Mouse (Mus musculus) liver, postnatal 0 days (tissue): ENCODE measurements around the gene Tmem117. TPM values are rescaled to one million over a fixed set of nuclear protein-coding genes. Genes with fewer than 3 reads are reported as not detected.

Experiments used
- ATAC-seq: fragments of 200-750 bp; cut with Nextera tagmentation; 2 replicates; pipeline ENCODE4 v1.8.0; 2017; ENCODE audit warnings: mild to moderate bottlenecking, moderate library complexity
- DNase-seq: peaks from one replicate; pipeline ENCODE4 v3.0.0-alpha.2; 2016
- H3K27ac ChIP-seq: fragments of 300-500 bp; sonication (generic); 2 replicates; pipeline ENCODE4 v1.5.1; 2014; ENCODE audit warnings: antibody characterized with exemption, moderate library complexity, mild to moderate bottlenecking, low read depth
- H3K27me3 ChIP-seq: fragments of 300-500 bp; sonication (generic); 2 replicates; pipeline ENCODE4 v1.6.1; 2014; ENCODE audit warnings: low read length, control low read depth, mixed read lengths; ENCODE audit not compliant: insufficient read depth
- H3K36me3 ChIP-seq: fragments of 300-500 bp; sonication (generic); replicated peaks from 2 replicates; pipeline ENCODE4 v1.6.1; 2014; ENCODE audit warnings: mild to moderate bottlenecking, control low read depth, low read length, moderate library complexity, mixed read lengths; ENCODE audit not compliant: insufficient read depth
- H3K4me1 ChIP-seq: fragments of 300-500 bp; sonication (generic); 2 replicates; pipeline ENCODE4 v1.6.1; 2014; ENCODE audit warnings: antibody characterized with exemption, mild to moderate bottlenecking, control low read depth; ENCODE audit not compliant: insufficient read depth
- H3K4me2 ChIP-seq: fragments of 300-500 bp; sonication (generic); 2 replicates; pipeline ENCODE4 v1.6.1; 2014; ENCODE audit warnings: low read depth, mild to moderate bottlenecking, low read length, moderate library complexity, mixed read lengths
- H3K4me3 ChIP-seq: fragments of 300-500 bp; sonication (generic); 2 replicates; pipeline ENCODE4 v1.5.1; 2014; ENCODE audit warnings: low read depth, low read length
- H3K9ac ChIP-seq: fragments of 300-500 bp; sonication (generic); replicated peaks from 2 replicates; pipeline ENCODE4 v1.6.1; 2014; ENCODE audit warnings: mild to moderate bottlenecking, moderate library complexity
- H3K9me3 ChIP-seq: fragments of 300-500 bp; sonication (generic); 2 replicates; pipeline ENCODE4 v1.6.1; 2016; ENCODE audit warnings: mild to moderate bottlenecking, control low read depth, low read length, mixed read lengths
- CTCF ChIP-seq: sonication (generic); IDR thresholded peaks from 2 replicates; pipeline ENCODE4 v1.5.1; 2016; ENCODE audit warnings: antibody characterized with exemption, low read depth
- EP300 ChIP-seq: IDR thresholded peaks from 2 replicates; pipeline ENCODE4 v1.6.1; 2016; ENCODE audit warnings: antibody characterized with exemption, low read depth, mild to moderate bottlenecking
- whole genome bisulfite sequencing: fragments of 180-500 bp; shearing (Covaris S2); extraction: QIAGEN DNeasy Blood & Tissue Kit; methylation state at CpG from one replicate; pipeline ENCODE4 v1.1.7; 2014; ENCODE audit not compliant: insufficient replicate concordance; 5-methylcytosine and 5-hydroxymethylcytosine counted together
- polyA plus RNA-seq: library from polyadenylated mRNA; unstranded; fragments of >200 nt; fragmentation: Nextera tagmentation; extraction: Ambion mirVana; gene quantifications from 2 replicates; pipeline ENCODE4 v1.2.1, GENCODE M21; 2015

Tmem117 gene
- polyA plus RNA-seq, 1 experiment from 2014 or later = not detected

DNA sequence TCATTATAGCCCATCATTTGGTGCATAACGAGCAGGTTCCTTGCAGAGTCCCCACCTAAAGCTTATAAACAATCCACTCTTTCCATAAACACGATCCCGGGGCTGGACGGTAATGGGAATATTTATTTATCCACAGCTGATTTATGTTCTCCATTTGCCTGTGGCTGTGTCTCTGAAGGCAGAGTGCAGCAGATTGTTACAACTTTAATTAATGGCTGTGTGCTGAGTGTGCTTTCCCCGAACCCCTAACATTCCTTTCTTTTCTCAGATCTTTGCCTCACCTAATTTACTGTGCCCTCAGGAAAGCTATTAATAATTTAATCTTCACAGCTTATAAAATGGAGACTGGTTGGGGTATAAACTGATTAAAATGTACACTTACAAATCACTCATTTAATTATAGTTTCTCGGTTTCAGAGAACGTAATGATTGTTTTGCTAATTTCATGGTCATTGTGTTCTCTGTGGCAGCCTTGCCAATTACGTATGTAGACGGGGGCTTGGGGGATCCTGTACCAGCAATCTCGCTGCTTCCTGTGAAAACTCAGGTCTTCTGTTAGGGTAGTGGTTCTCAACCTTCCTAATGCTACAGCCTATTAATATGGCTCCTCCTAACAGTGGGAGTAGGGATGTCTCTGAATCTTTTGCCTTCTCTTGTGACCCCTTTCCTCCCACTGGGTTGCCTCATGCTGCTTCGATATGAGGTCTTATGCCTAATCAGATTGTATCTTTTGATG is 275.8 kb downstream of the Tmem117 start:
- H3K9ac ChIP-seq = no peak overlapping the region
- ATAC-seq = no peak

DNA sequence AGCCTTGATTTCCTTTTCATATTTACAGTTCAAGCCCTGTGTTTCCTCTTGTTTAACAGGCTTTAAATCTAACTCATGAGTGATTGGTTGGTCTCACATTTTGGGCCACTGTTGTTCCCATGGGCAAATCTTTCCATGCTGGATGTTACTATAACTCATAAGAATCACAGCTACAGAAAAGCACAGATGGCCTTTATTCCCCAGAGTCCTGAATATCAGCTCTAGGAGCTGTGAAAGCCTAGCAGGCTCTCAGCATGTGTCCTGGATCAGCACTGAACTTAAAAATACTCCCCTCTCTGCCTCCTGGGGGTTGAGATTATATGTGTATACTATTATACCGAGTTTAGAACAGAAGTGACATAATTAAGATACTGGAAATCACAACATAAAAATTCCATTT is 292.6 kb downstream of the Tmem117 start:
- WGBS = 24% methylated on average over 1 of the region's 1 CpGs
- TF ChIP-seq EP300 = no peak
- no peak for TF ChIP-seq CTCF
- DNase-seq = no peak

More for the DNA sequence above, 275.8 kb downstream of the Tmem117 start:
- DNase-seq = no peak
- Histone ChIP-seq H3K27ac (no peak overlapping the region), H3K4me1 (no peaks in the 10 kb centered on the region), H3K9me3 (peaks cover 3% of the 10 kb centered on the region), H3K27me3 (no peaks in the 10 kb centered on the region), H3K4me3 (no peak overlapping the region), H3K4me2 (no peak overlapping the region), H3K36me3 (no peaks in the 10 kb centered on the region)
- TF ChIP-seq CTCF = no peak
- no peak for TF ChIP-seq EP300
- 71% methylated on average over 11 of the region's 11 CpGs for WGBS

DNA sequence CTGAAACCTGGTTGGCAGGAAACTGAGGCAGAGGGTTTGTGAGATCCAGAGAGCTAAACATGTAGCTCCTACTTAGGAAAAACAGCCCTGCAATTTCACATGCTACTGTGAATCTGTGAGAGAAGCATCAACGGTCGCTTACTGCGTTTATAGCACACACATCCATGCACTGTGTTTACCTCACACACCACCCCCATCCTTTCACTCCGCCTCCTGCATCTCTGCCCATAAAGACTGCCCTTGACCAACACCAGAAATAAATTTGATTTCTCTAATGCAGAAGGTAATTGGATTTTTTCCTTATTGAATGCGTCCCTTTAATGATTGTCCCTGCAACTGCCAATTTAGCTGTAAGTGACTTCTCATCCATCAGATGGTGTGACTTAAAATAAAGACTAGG is 299.0 kb downstream of the Tmem117 start:
- TF ChIP-seq CTCF = no peak
- TF ChIP-seq EP300 = no peak
- H3K4me2 ChIP-seq = no peak overlapping the region
- H3K4me1 ChIP-seq = no peaks in the 10 kb centered on the region
- no peaks in the 10 kb centered on the region for H3K36me3 ChIP-seq
- no peak overlapping the region for H3K4me3 ChIP-seq
- no peak overlapping the region for H3K27ac ChIP-seq
- H3K9me3 ChIP-seq = no peaks in the 10 kb centered on the region
- WGBS = 76% methylated on average over 5 of the region's 5 CpGs
- H3K9ac ChIP-seq = no peak overlapping the region
- ATAC-seq (no peak), DNase-seq (no peak)
- H3K27me3 ChIP-seq = no peaks in the 10 kb centered on the region

More for the DNA sequence above, 292.6 kb downstream of the Tmem117 start:
- no peak overlapping the region for H3K4me2 ChIP-seq
- no peaks in the 10 kb centered on the region for H3K9me3 ChIP-seq
- H3K27me3 ChIP-seq = no peaks in the 10 kb centered on the region
- no peak overlapping the region for H3K9ac ChIP-seq
- no peaks in the 10 kb centered on the region for H3K4me1 ChIP-seq
- no peak for ATAC-seq
- no peaks in the 10 kb centered on the region for H3K36me3 ChIP-seq
- H3K27ac ChIP-seq = no peak overlapping the region
- no peak overlapping the region for H3K4me3 ChIP-seq

DNA sequence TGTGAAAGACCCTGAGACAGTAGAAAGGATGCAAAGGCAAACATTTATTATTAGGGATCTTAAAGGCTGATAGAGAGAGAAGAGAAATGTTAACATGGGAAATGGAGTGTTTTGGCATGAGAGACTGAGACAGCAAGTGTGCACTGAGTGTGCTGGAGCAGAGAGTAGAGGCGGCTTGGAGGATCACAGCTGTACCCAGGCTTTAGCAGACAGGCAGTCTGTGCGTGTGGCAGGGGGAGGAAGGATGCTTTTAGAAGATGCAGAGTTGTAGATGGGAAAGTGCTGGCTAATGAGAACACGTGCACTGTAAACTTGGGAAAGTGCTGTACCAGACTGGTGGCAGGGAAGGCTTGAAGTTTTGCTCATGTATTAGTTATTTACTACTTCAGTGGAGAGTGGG is 301.7 kb downstream of the Tmem117 start:
- no peak overlapping the region for H3K27ac ChIP-seq
- H3K36me3 ChIP-seq = no peaks in the 10 kb centered on the region
- 52% methylated on average over 3 of the region's 3 CpGs for WGBS
- H3K4me2 ChIP-seq = no peak overlapping the region
- H3K4me3 ChIP-seq = no peak overlapping the region
- no peak overlapping the region for H3K9ac ChIP-seq
- no peaks in the 10 kb centered on the region for H3K9me3 ChIP-seq
- ATAC-seq = no peak
- TF ChIP-seq CTCF = no peak
- no peak for TF ChIP-seq EP300
- no peaks in the 10 kb centered on the region for H3K27me3 ChIP-seq
- no peaks in the 10 kb centered on the region for H3K4me1 ChIP-seq
- no peak for DNase-seq

DNA sequence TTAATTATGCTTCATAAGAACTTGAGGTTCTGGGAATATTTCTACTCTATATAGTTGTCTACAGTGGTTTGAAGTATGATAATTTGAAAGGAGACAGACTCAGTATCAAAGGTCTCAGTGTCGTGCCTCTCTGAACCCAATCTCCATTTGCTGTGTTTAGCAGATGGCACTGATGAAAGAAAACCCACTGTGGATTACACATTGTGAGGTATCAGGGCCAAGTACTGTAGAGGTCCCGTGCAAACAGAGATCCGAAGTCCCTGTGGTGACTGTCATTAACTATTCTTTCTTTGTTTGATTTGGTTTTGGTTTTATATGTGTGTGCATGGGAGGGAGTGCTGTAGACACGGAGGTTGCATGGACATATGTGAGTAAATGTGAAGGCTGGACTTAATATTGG is 304.0 kb downstream of the Tmem117 start:
- H3K9me3 ChIP-seq = no peaks in the 10 kb centered on the region
- no peak overlapping the region for H3K4me3 ChIP-seq
- 68% methylated on average over 4 of the region's 4 CpGs for WGBS
- no peak overlapping the region for H3K9ac ChIP-seq
- H3K36me3 ChIP-seq = no peaks in the 10 kb centered on the region
- H3K4me2 ChIP-seq = no peak overlapping the region
- no peak overlapping the region for H3K27ac ChIP-seq
- H3K4me1 ChIP-seq = no peaks in the 10 kb centered on the region
- no peaks in the 10 kb centered on the region for H3K27me3 ChIP-seq
- TF ChIP-seq EP300 = no peak
- no peak for TF ChIP-seq CTCF
- DNase-seq (no peak), ATAC-seq (no peak)

DNA sequence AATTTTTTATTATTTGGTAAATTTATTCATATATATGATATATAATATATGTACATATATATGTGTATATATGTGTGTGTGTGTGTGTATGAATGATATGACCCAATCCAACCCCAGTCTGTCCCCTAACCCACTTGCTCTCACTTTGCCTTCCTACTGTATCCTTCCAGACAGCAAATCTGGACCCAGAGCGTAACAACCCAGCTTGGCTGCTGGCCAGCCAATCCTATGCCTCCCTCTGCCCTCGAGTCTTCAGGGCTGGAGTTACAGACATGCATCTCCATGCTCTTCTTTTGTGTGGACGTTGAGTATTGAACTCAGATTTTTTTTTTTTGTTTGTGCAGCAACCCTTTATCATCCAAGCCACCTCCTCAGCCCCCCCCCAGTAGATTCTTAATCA is 304.4 kb downstream of the Tmem117 start:
- WGBS = 60% methylated on average over 3 of the region's 3 CpGs

More for the DNA sequence above, 304.4 kb downstream of the Tmem117 start:
- Histone ChIP-seq H3K27ac (no peak overlapping the region), H3K4me2 (no peak overlapping the region), H3K9ac (no peak overlapping the region), H3K36me3 (no peaks in the 10 kb centered on the region), H3K4me1 (no peaks in the 10 kb centered on the region), H3K4me3 (no peak overlapping the region), H3K27me3 (no peaks in the 10 kb centered on the region), H3K9me3 (no peaks in the 10 kb centered on the region)
- ATAC-seq (no peak), DNase-seq (no peak)
- no peak for TF ChIP-seq EP300
- TF ChIP-seq CTCF = no peak
